Mouse (Mus musculus): ENCODE results near the gene Agap2. TPM values are rescaled to one million over a fixed set of nuclear protein-coding genes. Genes with fewer than 3 reads are reported as not detected.

Gene Agap2
- polyA plus RNA-seq, 1 experiment from 2014 or later: 0.32 TPM

DNA sequence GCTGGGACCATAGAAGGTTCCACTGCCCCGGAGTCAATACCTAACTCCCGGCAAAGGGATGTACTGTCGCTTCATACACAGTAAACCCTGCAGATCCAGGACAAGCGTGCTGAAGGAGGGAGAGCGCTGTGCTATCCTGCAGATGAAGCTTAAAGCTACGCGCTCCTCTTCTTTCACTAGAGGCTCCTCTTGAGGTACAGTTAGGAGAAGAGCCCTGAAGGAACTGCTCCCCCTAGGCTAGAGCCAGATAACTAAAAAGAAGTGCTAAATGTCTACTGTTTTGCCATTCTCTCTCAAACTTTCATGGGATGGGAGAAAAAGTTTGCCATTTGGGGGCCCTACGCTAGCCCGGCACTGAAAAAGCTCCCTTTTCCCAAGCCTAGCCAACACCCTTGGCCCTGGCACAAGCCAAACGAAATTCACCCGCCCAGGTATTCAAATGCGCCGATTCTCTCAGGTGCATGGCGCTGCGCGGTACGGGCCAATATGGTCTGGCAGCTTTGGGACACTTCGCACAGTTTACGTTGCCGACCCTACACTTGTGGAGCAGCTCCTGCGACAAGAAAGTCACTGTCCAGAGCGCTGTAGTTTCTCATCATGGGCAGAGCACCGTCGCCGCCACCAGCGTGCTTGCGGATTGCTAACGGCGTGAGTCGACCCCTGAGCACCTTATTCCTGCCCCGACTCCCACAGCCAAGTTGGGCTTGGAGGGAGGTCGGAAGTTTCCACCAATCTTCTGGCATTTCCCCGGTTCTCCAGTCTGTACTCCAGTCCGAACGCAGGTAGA lies 26.3 kb upstream of the Agap2 start:
- WGBS: 4% methylated on average over 35 of the region's 35 CpGs
- H3K27ac ChIP-seq (ENCODE audit: low read length): no peak overlapping the region
- no peak overlapping the region for H3K9ac ChIP-seq (replicated peaks; ENCODE audit: low read depth)
- ATAC-seq: no peak
- peak overlapping the region; percentile 38 for H3K4me2 ChIP-seq (replicated peaks; ENCODE audit: low read depth, low read length)
- H3K36me3 ChIP-seq (ENCODE audit: insufficient read depth, low read length): no peaks in the 10 kb centered on the region
- no peak for DNase-seq (ENCODE audit: low spot score)
- no peak for TF ChIP-seq CTCF (IDR thresholded peaks at IDR 0.05)
- TF ChIP-seq EP300 (IDR thresholded peaks at IDR 0.05): no peak
- H3K4me3 ChIP-seq (ENCODE audit: low read depth, low read length): peak overlapping the region; percentile 28
- H3K9me3 ChIP-seq (ENCODE audit: low read length): no peaks in the 10 kb centered on the region
- peaks cover 28% of the 10 kb centered on the region for H3K27me3 ChIP-seq (replicated peaks; ENCODE audit: insufficient read depth, low read length)
- H3K4me1 ChIP-seq (ENCODE audit: insufficient read depth, low read depth, low read length): peaks cover 10% of the 10 kb centered on the region; the same call in 1 of the 2 replicates

DNA sequence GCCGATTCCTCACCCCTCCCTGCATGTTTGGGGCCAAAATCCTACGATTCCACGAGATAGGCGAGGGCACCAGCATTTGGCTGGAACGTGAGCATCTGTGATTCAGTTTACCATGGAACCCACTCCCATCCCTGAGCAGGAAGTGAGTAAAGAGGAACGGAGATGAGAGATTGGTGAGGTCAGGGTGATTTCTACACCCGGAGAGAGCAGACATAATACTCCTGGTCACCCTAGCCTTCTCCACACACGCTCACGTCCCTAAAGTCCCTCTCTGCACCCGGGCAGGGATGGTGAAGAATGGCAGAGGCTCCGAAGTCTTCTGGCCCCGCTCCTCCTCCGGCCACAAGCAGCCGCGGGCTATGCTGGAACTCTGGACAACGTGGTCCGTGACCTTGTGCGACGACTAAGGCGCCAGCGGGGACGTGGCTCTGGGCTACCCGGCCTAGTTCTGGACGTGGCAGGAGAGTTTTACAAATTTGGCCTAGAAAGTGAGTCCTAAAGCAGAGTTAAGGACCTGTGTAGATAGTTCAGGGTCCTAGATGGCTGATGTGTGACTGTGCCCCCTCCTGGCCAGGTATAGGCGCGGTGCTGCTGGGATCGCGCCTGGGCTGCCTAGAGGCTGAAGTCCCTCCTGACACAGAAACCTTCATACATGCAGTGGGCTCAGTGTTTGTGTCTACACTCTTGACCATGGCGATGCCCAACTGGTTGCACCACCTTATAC lies 25.5 kb upstream of the Agap2 start:
- no peaks in the 10 kb centered on the region for H3K9me3 ChIP-seq (ENCODE audit: low read length)
- no peak overlapping the region for H3K27ac ChIP-seq (ENCODE audit: low read length)
- peaks cover 28% of the 10 kb centered on the region for H3K27me3 ChIP-seq (replicated peaks; ENCODE audit: insufficient read depth, low read length)
- ATAC-seq (peak; percentile 56; the same call in 1 of the 2 replicates), DNase-seq (ENCODE audit: low spot score) (no peak)
- H3K4me2 ChIP-seq (replicated peaks; ENCODE audit: low read depth, low read length): peak overlapping the region; percentile 38
- no peak overlapping the region for H3K9ac ChIP-seq (replicated peaks; ENCODE audit: low read depth)
- TF ChIP-seq EP300 (IDR thresholded peaks at IDR 0.05) (no peak), CTCF (IDR thresholded peaks at IDR 0.05) (peak; percentile 52)
- H3K4me3 ChIP-seq (ENCODE audit: low read depth, low read length): peak overlapping the region; percentile 28
- WGBS: 4% methylated on average over 29 of the region's 29 CpGs
- H3K4me1 ChIP-seq (ENCODE audit: insufficient read depth, low read depth, low read length): peaks cover 10% of the 10 kb centered on the region; the same call in 1 of the 2 replicates
- no peaks in the 10 kb centered on the region for H3K36me3 ChIP-seq (ENCODE audit: insufficient read depth, low read length)

DNA sequence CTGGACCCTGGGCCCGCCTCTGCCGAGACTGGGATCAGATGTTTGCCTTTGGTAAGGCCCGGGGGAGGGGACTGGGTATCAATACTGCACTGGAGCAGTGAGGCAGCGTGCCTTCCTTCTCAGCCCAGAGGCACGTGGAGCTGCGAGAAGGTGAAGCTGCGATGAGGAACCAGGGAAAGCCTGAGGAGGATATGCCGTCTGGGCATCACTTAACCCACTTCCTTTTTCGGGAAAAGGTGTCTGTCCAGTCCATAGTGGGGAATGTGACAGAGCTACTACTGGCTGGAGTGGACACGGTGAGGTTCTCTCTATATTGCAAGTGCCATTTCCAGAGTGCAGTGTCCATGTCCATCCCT lies 25.0 kb upstream of the Agap2 start:
- H3K4me3 ChIP-seq (ENCODE audit: low read depth, low read length): 0 out of 2 replicates have a peak overlapping the region, but pooled peaks have one; percentile 28
- DNase-seq (ENCODE audit: low spot score) (no peak), ATAC-seq (no peak)
- H3K27ac ChIP-seq (ENCODE audit: low read length): no peak overlapping the region
- TF ChIP-seq CTCF (IDR thresholded peaks at IDR 0.05): no peak
- no peak for TF ChIP-seq EP300 (IDR thresholded peaks at IDR 0.05)
- H3K9me3 ChIP-seq (ENCODE audit: low read length): no peaks in the 10 kb centered on the region
- H3K4me2 ChIP-seq (replicated peaks; ENCODE audit: low read depth, low read length): no peak overlapping the region
- 11% methylated on average over 10 of the region's 10 CpGs for WGBS
- peaks cover 28% of the 10 kb centered on the region for H3K27me3 ChIP-seq (replicated peaks; ENCODE audit: insufficient read depth, low read length)
- no peak overlapping the region for H3K9ac ChIP-seq (replicated peaks; ENCODE audit: low read depth)
- H3K4me1 ChIP-seq (ENCODE audit: insufficient read depth, low read depth, low read length): peaks cover 10% of the 10 kb centered on the region; the same call in 1 of the 2 replicates
- no peaks in the 10 kb centered on the region for H3K36me3 ChIP-seq (ENCODE audit: insufficient read depth, low read length)

DNA sequence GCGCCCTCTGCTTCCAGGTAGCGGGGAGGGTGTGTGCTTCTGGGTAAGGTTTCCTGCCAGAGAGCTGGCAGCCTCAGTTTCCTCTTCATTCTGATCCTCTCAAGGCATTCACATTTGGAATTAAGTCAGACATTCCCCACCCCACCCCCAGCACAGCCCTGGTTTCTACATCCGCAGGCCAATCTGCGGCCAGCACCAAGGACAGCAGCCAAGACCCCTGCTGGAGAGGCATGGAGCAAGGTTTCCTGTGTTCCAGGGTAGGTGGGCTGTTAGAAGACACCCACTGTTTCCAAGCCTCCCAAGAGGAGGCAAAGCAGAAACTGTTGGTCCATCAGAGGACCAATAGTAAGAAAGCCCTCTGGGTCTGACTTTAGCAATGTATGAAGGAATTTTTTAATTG lies 20.4 kb upstream of the Agap2 start:
- TF ChIP-seq CTCF (IDR thresholded peaks at IDR 0.05) (0 out of 2 replicates have a peak, but pooled peaks have one; percentile 14), EP300 (IDR thresholded peaks at IDR 0.05) (no peak)
- no peak for DNase-seq (ENCODE audit: low spot score)
- no peak overlapping the region for H3K4me3 ChIP-seq (ENCODE audit: low read depth, low read length)
- H3K4me1 ChIP-seq (ENCODE audit: insufficient read depth, low read depth, low read length): 0 out of 2 replicates have a peak, but pooled peaks cover 3% of the 10 kb centered on the region
- no peak for ATAC-seq
- H3K4me2 ChIP-seq (replicated peaks; ENCODE audit: low read depth, low read length): no peak overlapping the region
- no peaks in the 10 kb centered on the region for H3K36me3 ChIP-seq (ENCODE audit: insufficient read depth, low read length)
- no peak overlapping the region for H3K27ac ChIP-seq (ENCODE audit: low read length)
- H3K27me3 ChIP-seq (replicated peaks; ENCODE audit: insufficient read depth, low read length): peaks cover 9% of the 10 kb centered on the region
- H3K9me3 ChIP-seq (ENCODE audit: low read length): no peaks in the 10 kb centered on the region
- H3K9ac ChIP-seq (replicated peaks; ENCODE audit: low read depth): no peak overlapping the region
- WGBS: 55% methylated on average over 4 of the region's 4 CpGs

- H3K4me1 ChIP-seq (ENCODE audit: insufficient read depth, low read depth, low read length): 0 out of 2 replicates have a peak, but pooled peaks cover 3% of the 10 kb centered on the region
- peaks cover 6% of the 10 kb centered on the region; the same call in 1 of the 2 replicates for H3K27me3 ChIP-seq (replicated peaks; ENCODE audit: insufficient read depth, low read length)
- no peak overlapping the region for H3K9ac ChIP-seq (replicated peaks; ENCODE audit: low read depth)
- no peaks in the 10 kb centered on the region for H3K36me3 ChIP-seq (ENCODE audit: insufficient read depth, low read length)
- 88% methylated on average over 8 of the region's 8 CpGs for WGBS
- H3K27ac ChIP-seq (ENCODE audit: low read length): no peak overlapping the region
- no peak overlapping the region for H3K4me3 ChIP-seq (ENCODE audit: low read depth, low read length)
- TF ChIP-seq CTCF (IDR thresholded peaks at IDR 0.05) (no peak), EP300 (IDR thresholded peaks at IDR 0.05) (no peak)
- H3K9me3 ChIP-seq (ENCODE audit: low read length): no peaks in the 10 kb centered on the region
- no peak overlapping the region for H3K4me2 ChIP-seq (replicated peaks; ENCODE audit: low read depth, low read length)
- ATAC-seq (no peak), DNase-seq (ENCODE audit: low spot score) (no peak)
Measured at GRCm38 (mm10) chr10:127055406-127055805, 19.7 kb upstream of the Agap2 start.

DNA sequence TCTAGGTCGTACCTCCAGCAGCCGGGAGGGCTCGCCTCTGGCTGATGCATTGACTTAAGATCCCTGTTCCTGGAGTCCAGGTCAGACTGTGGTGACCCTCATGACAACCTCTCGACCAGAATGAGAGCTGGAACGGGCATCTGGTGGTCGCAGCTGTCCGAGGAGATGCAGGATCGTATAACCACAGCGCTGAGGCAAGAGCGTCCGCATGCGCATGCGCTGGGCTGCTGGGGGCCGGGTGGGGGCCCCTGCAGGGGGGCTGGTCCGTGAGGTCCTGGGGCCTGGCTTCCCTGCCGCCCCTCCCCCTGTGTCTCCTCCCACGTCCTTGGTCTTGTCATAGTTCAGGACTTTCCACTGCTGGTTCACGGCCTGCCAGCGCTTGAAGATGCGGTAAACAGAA lies 18.6 kb upstream of the Agap2 start:
- TF ChIP-seq CTCF (IDR thresholded peaks at IDR 0.05) (no peak), EP300 (IDR thresholded peaks at IDR 0.05) (no peak)
- 87% methylated on average over 20 of the region's 20 CpGs for WGBS

More for the DNA sequence above, 18.6 kb upstream of the Agap2 start:
- H3K4me2 ChIP-seq (replicated peaks; ENCODE audit: low read depth, low read length): no peak overlapping the region
- no peaks in the 10 kb centered on the region for H3K36me3 ChIP-seq (ENCODE audit: insufficient read depth, low read length)
- H3K27ac ChIP-seq (ENCODE audit: low read length): no peak overlapping the region
- H3K4me3 ChIP-seq (ENCODE audit: low read depth, low read length): no peak overlapping the region
- no peak for DNase-seq (ENCODE audit: low spot score)
- H3K9me3 ChIP-seq (ENCODE audit: low read length): no peaks in the 10 kb centered on the region
- H3K27me3 ChIP-seq (replicated peaks; ENCODE audit: insufficient read depth, low read length): 0 out of 2 replicates have a peak, but pooled peaks cover 7% of the 10 kb centered on the region
- H3K4me1 ChIP-seq (ENCODE audit: insufficient read depth, low read depth, low read length): 0 out of 2 replicates have a peak, but pooled peaks cover 3% of the 10 kb centered on the region
- H3K9ac ChIP-seq (replicated peaks; ENCODE audit: low read depth): no peak overlapping the region
- no peak for ATAC-seq

All from lung, postnatal 0 days (tissue).